Mouse (Mus musculus) limb, embryonic 11.5 days (tissue): ENCODE measurements around the gene Tnfsf13. TPM values are rescaled to one million over a fixed set of nuclear protein-coding genes. Genes with fewer than 3 reads are reported as not detected.
A peak's percentile ranks its signal among the peaks of the same experiment; 100 is the strongest.

Experiments
- ATAC-seq: fragments of 200-750 bp; cut with Nextera tagmentation; 2 replicates; pipeline ENCODE4 v1.8.0; 2017; ENCODE audit warnings: low read depth; ENCODE audit not compliant: insufficient number of reproducible peaks, low FRiP score, low TSS enrichment
- DNase-seq: peaks from one replicate; pipeline ENCODE4 v3.0.0-alpha.2; 2015; ENCODE audit warnings: low spot score
- H3K27ac ChIP-seq: fragments of 300-500 bp; sonication (generic); replicated peaks from 2 replicates; pipeline ENCODE4 v1.5.1; 2014; ENCODE audit warnings: low read depth, mild to moderate bottlenecking, low read length
- H3K27me3 ChIP-seq: fragments of 300-500 bp; sonication (generic); 2 replicates; pipeline ENCODE4 v1.6.1; 2014; ENCODE audit warnings: mild to moderate bottlenecking, low read length, mixed read lengths; ENCODE audit not compliant: control insufficient read depth, insufficient read depth
- H3K36me3 ChIP-seq: fragments of 300-500 bp; sonication (generic); 2 replicates; pipeline ENCODE4 v1.6.1; 2014; ENCODE audit warnings: mild to moderate bottlenecking, low read length, moderate library complexity, mixed read lengths; ENCODE audit not compliant: control insufficient read depth, insufficient read depth
- H3K4me1 ChIP-seq: fragments of 300-500 bp; sonication (generic); 2 replicates; pipeline ENCODE4 v1.6.1; 2014; ENCODE audit warnings: low read length, mixed read lengths; ENCODE audit not compliant: control insufficient read depth, insufficient read depth
- H3K4me2 ChIP-seq: fragments of 300-500 bp; sonication (generic); 2 replicates; pipeline ENCODE4 v1.6.1; 2014; ENCODE audit warnings: low read depth, mild to moderate bottlenecking, moderate library complexity; ENCODE audit not compliant: severe bottlenecking
- H3K4me3 ChIP-seq: fragments of 300-500 bp; sonication (generic); 2 replicates; pipeline ENCODE4 v1.5.1; 2014; ENCODE audit warnings: low read depth, low read length
- H3K9ac ChIP-seq: fragments of 300-500 bp; sonication (generic); 2 replicates; pipeline ENCODE4 v1.6.1; 2014; ENCODE audit warnings: mild to moderate bottlenecking, low read length
- H3K9me3 ChIP-seq: fragments of 300-500 bp; sonication (generic); 2 replicates; pipeline ENCODE4 v1.6.1; 2016; ENCODE audit warnings: low read length; ENCODE audit not compliant: control insufficient read depth
- WGBS: fragments of 180-500 bp; shearing (Covaris S2); extraction: QIAGEN DNeasy Blood & Tissue Kit; methylation state at CpG from one replicate; pipeline ENCODE4 v1.1.7; 2014; 5-methylcytosine and 5-hydroxymethylcytosine counted together
- polyA plus RNA-seq: library from polyadenylated mRNA; unstranded; fragments of >200 nt; fragmentation: Nextera tagmentation; extraction: Ambion mirVana; gene quantifications from 2 replicates; pipeline ENCODE4 v1.2.1, GENCODE M21; 2014

The Tnfsf13 gene
- polyA plus RNA-seq, 1 experiment from 2014 or later: not detected

GRCm38 (mm10) chr11:69665961-69666664 lies 19.5 kb downstream of the Tnfsf13 start, which contains the start of gene Cd68:
Cd68 (minus strand) TSS chr11:69666153.
- H3K27me3 ChIP-seq: no peaks in the 10 kb centered on the region
- no peak within 1 kb of the TSS; the same call in 1 of the 2 replicates for H3K9ac ChIP-seq
- no peak within 1 kb of the TSS for H3K27ac ChIP-seq
- H3K4me2 ChIP-seq: no peak within 1 kb of the TSS
- H3K4me3 ChIP-seq: no peak within 1 kb of the TSS
- peaks cover 42% of the 10 kb centered on the region for H3K36me3 ChIP-seq
- DNase-seq (no peak), ATAC-seq (no peak)
- H3K9me3 ChIP-seq: no peaks in the 10 kb centered on the region
- 31% methylated on average over 7 of the region's 7 CpGs for WGBS
- H3K4me1 ChIP-seq: peaks cover 11% of the 10 kb centered on the region

- ATAC-seq: no peak
- DNase-seq: no peak
- no peak overlapping the region for H3K9ac ChIP-seq
- no peak overlapping the region for H3K27ac ChIP-seq
- peaks cover 37% of the 10 kb centered on the region for H3K36me3 ChIP-seq
- no peaks in the 10 kb centered on the region for H3K9me3 ChIP-seq
- H3K4me2 ChIP-seq: no peak overlapping the region
- peaks cover 11% of the 10 kb centered on the region for H3K4me1 ChIP-seq
- no peak overlapping the region for H3K4me3 ChIP-seq
- H3K27me3 ChIP-seq: no peaks in the 10 kb centered on the region
- whole genome bisulfite sequencing: 79% methylated on average over 9 of the region's 9 CpGs
Measured at GRCm38 (mm10) chr11:69665457-69665960, 20.1 kb downstream of the Tnfsf13 start.

- Histone ChIP-seq H3K9me3 (no peaks in the 10 kb centered on the region), H3K27me3 (no peaks in the 10 kb centered on the region), H3K4me1 (peaks cover 5% of the 10 kb centered on the region), H3K27ac (no peak overlapping the region), H3K4me3 (no peak overlapping the region), H3K9ac (no peak overlapping the region; the same call in 1 of the 2 replicates), H3K4me2 (no peak overlapping the region), H3K36me3 (peaks cover 33% of the 10 kb centered on the region)
- 93% methylated on average over 7 of the region's 7 CpGs for WGBS
- DNase-seq (no peak), ATAC-seq (no peak)
Measured at GRCm38 (mm10) chr11:69664841-69665240, 20.7 kb downstream of the Tnfsf13 start.

DNA sequence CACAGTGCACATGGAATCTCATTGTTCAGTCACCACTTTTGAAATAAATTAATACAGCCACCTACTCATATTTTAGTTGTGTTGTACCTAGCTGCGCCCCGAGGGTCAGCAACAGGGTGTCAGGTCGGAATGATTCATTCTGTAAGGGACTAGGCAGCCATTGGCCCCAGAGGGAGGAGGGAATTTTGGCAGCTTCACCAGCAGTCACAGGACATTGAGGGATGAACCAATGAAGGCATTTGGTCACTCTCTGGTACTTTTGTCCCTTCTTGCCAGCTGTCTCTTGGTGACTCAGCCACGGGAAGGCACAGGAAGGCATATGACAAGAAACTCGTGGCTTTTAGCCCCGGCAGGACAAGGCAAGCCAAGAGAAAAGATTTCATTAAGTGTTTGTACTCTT lies 21.8 kb downstream of the Tnfsf13 start:
- Histone ChIP-seq H3K4me1 (peaks cover 3% of the 10 kb centered on the region; the same call in 1 of the 2 replicates), H3K27ac (no peak overlapping the region; the same call in 1 of the 2 replicates), H3K27me3 (no peaks in the 10 kb centered on the region), H3K9me3 (no peaks in the 10 kb centered on the region), H3K36me3 (peaks cover 24% of the 10 kb centered on the region), H3K4me3 (no peak overlapping the region), H3K4me2 (no peak overlapping the region), H3K9ac (no peak overlapping the region)
- ATAC-seq (no peak), DNase-seq (no peak)
- WGBS: 87% methylated on average over 6 of the region's 6 CpGs

DNA sequence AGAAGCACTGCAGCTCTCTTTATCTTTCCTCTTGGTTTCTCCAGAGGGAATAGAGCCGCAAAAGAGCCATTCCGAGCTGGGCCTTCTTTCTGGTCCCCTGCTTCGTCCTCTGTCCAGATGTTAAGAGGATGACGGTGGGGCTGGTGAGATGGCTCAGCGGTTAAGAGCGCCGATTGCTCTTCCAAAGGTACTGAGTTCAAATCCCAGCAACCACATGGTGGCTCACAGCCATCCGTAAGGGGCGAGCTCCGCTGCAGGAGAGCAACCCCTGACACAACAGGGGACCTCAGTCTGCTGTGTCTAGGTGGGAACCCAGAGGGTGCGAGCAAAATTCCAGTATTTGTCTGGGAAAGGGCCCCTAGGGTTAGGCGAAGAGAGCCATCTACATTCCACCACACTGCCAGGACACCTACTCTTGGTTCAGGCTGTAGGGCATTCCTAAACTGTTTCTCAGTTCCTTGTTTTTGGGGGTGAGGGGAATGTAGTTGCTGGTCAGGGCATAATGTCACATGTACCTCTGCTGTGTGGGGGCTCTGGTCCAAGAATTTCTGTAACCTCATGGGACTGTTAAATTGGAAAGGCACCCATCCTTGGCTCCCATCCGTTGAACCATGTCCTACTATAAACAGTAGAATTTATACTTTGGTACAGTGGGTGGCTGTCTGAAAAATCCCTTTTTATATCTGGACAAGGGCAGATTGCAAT lies 22.5 kb downstream of the Tnfsf13 start:
- 0 out of 2 replicates have a peak, but pooled peaks have one; percentile 5 for ATAC-seq
- Histone ChIP-seq H3K36me3 (peaks cover 21% of the 10 kb centered on the region; the same call in 1 of the 2 replicates), H3K27me3 (no peaks in the 10 kb centered on the region), H3K4me3 (peak overlapping the region; percentile 48), H3K4me1 (peaks cover 3% of the 10 kb centered on the region; the same call in 1 of the 2 replicates), H3K27ac (peak overlapping the region; percentile 93), H3K9ac (peak overlapping the region; percentile 64), H3K4me2 (peak overlapping the region; percentile 50), H3K9me3 (no peaks in the 10 kb centered on the region)
- WGBS: 64% methylated on average over 13 of the region's 13 CpGs
- no peak for DNase-seq

DNA sequence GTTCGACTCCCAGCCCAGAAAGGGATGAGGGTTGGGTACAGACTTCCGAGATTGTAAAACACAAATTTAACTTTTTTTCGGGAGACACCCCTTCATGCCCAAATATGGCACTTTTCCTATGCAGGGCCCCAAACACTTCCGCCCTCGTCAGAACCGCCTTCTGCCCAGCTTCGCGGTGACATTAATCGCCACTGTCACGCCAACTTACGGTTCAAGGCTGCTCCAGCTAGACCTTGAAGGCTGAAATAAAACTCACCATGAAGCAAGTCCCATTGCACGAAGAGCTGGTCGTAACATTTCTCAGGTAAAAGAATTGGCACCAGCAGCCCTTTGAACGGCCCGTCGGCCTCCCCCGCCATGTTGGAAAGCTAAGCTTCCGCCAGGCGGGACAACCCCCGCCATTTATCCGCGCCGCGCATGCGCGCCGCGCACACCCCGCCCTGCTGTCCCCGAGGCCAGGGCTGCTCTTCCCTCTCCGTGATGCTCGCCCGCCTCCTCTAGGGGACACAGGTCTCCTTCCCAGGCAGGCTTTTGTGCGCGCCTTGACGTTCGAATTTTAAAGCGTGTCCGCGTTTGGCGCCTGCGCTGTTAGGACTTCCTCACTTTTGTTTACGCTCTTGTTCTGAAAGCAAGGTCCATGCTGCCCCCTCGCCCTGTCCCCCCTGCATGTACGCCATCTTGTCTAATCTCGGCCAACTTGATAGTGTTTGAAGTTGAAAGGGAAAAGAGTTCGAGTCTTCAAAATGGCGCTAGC lies 23.2 kb downstream of the Tnfsf13 start, which contains the start of gene Mpdu1:
Gene Mpdu1, minus strand, starts transcription at position 430 of the 754 bp plus-strand sequence.
- H3K4me2 ChIP-seq: peak within 1 kb of the TSS; percentile 50
- no peaks in the 10 kb centered on the region for H3K27me3 ChIP-seq
- peaks cover 3% of the 10 kb centered on the region; the same call in 1 of the 2 replicates for H3K4me1 ChIP-seq
- DNase-seq: peak; percentile 94
- ATAC-seq: peak; percentile 89
- WGBS: under 1% methylated on average over 48 of the region's 48 CpGs
- no peaks in the 10 kb centered on the region for H3K9me3 ChIP-seq
- H3K27ac ChIP-seq: peak within 1 kb of the TSS; percentile 93
- peaks cover 19% of the 10 kb centered on the region for H3K36me3 ChIP-seq
- H3K4me3 ChIP-seq: peak within 1 kb of the TSS; percentile 48
- peak within 1 kb of the TSS; percentile 64 for H3K9ac ChIP-seq

GRCm38 (mm10) chr11:69661221-69661881 lies 24.2 kb downstream of the Tnfsf13 start:
- Histone ChIP-seq H3K9ac (no peak overlapping the region), H3K27me3 (no peaks in the 10 kb centered on the region), H3K36me3 (peaks cover 23% of the 10 kb centered on the region), H3K4me1 (peaks cover 9% of the 10 kb centered on the region; the same call in 1 of the 2 replicates), H3K4me2 (peak overlapping the region; percentile 50), H3K9me3 (no peaks in the 10 kb centered on the region), H3K27ac (peak overlapping the region; percentile 93; the same call in 1 of the 2 replicates), H3K4me3 (peak overlapping the region; percentile 48)
- WGBS: 88% methylated on average over 3 of the region's 3 CpGs
- ATAC-seq: no peak
- no peak for DNase-seq
